Mouse (Mus musculus): ENCODE results near the gene Msi2. TPM values are rescaled to one million over a fixed set of nuclear protein-coding genes. Genes with fewer than 3 reads are reported as not detected.

Msi2 gene
- total RNA-seq, 2 experiments from 2014 or later = 105 to 113 TPM

DNA sequence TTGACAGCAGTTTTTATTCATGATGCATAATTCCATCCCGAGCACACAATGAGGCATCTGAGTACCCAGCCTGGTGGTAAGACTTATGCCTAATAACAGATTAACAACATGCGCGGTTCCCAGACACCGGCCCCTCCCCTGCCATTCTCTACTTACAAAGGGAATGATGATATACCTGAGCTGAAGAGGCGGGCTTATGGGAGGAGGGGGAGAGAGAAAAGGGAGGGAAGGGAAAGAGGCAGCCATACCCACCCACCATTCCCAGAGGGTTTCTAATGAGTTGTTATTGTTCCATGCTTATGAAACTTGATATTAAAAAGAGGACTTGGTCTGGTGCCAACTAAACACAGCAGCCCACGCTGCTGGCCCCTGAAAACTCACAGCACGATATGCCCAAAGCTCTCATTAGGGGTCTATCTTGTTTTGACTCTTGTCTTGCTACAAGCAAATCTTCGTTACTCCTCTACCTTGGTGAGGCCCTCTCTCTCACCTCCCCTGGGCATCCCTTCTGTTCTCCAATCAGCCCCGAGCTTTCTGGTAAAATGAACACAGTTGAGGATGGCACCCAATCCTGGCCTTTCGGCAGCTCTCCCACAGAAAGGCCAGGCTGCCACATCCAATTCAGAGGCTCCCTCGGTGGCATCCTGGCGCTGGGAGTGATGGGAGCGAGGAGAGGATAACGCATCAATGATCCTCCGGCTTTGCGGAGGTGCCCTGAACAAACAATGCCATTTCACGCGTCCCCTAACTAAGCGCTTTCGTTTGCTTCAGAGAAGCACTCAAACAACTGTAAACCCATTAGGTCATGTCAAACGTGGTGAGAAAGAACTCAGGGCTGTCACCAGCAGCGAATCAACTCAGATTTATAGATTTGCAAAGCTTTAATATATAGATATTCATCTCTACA lies 286.7 kb downstream of the Msi2 start:
- no peak for DNase-seq

DNA sequence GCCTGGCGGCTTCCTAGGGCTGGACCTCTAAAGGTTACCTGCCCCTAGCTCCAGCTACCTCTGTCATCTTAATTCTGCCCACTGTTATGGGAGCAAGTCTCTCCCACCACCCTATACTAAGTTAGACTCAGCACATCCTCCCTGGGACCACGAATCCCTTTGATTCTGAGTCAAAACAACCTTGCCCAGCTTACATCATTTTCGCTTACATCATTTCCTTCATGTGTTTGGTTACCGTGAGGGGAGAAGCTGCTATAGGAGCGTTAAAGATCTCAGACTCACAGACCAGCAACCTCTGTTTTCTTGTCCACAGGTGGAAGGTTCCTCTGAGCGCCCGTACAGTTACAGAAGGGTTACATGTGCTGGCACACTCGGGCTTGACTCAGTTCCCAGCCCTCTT lies 288.0 kb downstream of the Msi2 start:
- no peak for DNase-seq

DNA sequence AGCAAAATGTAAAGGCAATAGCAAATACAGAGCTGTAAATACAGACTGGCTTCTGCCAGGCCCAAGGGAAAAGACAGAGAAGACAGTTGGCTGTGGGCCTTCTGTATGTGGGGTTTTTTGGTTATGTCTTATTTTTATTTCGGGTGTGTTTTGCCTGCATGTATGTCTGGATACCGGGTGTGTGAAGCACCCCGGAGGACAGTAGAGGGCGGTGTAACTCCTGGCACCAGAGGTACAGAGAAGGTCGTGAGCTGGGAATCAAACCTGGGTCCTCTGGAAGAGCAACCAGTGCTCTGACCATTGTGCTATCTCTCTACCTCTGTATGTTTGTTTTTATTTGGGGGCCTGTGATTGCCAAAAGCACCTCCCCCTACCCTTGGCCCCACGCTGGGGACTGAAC lies 288.6 kb downstream of the Msi2 start:
- no peak for DNase-seq

DNA sequence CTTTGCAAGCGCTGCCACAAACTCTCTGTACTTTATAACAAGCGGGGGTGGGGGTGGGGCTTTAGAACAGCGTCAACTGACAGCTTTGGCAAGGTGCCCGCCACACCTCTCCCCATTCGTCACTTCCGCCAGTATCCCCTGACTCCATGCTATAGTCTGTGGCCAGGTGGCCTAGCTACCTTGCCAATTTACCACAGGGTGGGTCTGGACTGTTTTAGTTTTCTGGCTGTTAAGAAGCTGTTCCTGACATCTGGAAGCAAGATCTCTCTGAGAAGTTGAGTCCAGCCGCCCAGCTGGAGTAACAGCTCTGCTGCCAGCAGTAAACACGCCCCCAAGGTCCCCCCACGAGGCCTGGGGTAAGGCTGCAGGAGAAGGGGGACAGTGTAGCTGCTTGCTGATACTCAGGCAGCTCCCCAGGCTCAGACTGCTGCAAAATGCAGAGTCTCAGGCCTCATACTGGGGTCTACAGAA lies 292.6 kb downstream of the Msi2 start:
- no peak for DNase-seq

DNA sequence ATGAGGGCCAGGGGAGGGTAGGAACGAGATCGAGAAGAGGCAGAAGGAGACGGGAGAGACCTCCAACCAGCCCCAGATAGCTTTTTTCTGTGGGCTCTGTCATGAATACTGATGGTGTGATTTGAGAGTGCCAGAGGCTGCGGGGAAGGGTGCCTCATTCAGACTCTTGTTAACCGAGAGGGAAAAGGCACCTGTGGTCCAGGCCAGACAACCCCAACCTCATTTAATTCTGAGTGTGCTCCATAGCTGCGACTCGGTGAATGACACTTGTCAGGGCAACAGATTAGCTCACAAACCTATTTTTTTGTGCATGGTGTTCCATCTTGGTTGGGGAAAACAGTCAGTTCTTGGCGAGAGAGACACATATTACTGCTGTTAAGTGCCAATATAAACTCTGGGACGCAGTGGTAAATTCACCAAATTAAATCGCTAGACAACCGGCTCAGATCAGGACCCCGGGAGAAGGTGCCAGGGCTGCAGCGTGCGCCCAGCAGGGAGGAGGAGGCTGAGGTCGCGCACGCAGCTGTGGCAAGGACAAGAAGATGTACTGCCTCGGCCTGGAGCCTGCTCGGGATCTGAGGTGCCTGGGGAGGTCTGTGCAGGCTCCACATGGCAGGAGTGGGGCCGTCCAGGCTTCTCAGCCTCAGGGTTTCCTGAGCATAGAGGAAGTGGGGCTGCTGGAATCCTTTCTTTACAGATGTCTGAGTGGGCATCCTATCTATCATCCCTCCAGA lies 294.1 kb downstream of the Msi2 start:
- DNase-seq = peak in 1 of 2 experiments; percentile 32

DNA sequence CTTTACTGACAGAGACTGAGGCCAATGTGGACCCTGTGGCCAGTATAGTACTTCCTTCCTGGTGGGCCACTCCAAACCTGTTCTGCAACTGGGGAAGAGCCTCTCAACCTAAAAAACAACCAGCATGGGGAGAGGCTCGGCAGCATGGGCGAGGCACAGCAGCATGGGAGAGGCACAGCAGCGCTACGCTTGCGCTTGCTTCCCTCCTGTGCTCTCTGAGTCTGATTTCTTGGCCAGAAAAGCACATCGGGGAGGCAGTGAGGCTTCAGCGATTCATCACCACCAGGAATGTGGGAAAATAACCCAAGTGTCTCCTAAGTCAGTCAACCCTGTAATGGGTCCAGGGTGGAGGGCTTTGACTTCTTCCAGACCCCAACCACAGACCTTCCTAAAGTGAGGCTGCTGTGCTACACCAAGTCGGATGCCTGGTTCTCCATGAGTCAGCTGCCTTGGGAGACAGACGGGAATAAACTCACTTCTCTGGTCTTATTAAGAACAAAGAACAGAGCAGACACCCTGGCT lies 297.2 kb downstream of the Msi2 start:
- DNase-seq = no peak

DNA sequence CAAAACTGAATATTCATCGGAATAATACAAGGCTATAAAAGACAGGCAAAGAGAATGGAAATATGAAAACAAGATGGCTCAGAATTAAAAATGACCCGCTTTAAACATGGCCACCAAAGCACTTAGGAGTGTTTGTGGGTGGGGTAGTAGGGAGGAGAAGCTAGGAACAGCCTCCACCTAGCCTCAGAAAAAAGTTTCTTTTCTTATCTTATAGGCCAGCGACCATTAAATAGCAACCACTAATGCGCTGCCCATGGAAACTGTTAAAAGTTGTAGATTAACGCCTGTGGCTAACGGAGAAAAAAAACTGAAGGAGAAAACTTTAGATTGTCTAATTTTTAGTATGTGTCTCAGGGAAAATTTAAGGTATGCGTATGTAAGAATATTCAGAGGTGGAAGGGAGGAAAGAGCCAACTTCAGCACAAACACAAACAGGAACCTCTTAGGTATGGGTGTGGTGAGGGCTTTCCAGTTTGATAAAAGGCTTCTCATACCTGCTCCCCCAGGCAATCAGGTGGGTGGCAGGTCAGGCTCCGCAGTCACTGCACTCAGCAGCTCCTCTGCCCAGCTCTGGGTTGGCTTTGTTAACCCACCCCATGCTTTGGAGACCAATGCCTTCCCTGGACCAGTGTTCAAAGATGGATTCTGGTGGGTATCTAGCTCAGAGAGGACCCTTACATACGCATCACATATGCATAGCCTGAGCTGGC lies 298.5 kb downstream of the Msi2 start:
- no peak for DNase-seq

DNA sequence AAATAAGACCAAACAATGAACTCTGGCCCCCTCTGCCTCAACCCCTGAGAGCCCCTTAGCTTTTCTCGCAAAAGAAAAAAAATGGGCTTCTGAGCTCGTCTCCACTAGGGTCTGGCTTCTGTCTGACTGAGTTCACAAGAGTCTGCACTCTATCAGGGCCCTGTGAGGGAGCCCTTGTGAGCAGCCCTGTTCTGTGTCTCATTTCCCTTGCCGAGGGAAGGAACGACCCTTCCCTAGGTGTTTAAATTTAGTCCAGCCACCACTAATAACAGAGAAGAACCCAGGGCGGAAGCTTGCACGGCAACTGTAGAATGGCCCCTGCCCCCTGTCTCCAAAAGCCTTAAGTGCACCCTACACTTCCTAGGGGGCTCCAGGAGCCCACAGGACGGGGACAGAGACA lies 299.2 kb downstream of the Msi2 start:
- DNase-seq = no peak

DNA sequence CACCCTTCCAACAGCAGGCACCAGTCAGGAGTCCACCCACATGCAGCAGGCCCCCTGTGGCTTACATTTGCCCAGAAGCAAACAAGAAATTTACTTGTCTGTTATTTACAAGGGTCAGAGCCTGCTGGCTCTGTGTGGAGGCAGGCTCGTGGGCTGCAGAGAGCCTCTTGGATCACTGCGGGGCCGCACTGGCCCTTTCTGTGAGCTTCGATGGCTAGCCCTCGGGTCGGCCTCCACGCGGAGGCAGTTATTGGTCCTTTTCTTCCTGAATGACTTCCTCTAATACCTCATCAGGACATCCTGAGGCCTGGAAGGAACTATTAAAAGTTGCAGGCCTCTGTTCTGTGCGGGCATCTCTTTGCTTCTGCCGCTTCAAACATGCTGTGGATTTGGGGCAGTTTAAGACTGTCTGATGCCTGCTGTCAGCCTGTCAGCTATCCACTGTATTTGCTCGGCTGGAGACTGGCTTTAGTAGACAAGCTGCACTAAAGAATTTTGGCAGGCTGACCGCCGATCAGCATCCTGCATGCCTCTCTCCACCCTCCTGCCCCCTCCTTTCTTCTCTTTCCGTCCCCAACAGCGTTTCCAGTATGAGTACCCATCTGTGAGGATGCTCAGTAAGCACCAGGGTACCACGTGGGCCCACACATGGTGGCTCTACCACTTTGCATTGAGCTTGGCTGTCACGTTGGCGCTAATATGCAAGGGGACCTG lies 304.0 kb downstream of the Msi2 start:
- DNase-seq = no peak

DNA sequence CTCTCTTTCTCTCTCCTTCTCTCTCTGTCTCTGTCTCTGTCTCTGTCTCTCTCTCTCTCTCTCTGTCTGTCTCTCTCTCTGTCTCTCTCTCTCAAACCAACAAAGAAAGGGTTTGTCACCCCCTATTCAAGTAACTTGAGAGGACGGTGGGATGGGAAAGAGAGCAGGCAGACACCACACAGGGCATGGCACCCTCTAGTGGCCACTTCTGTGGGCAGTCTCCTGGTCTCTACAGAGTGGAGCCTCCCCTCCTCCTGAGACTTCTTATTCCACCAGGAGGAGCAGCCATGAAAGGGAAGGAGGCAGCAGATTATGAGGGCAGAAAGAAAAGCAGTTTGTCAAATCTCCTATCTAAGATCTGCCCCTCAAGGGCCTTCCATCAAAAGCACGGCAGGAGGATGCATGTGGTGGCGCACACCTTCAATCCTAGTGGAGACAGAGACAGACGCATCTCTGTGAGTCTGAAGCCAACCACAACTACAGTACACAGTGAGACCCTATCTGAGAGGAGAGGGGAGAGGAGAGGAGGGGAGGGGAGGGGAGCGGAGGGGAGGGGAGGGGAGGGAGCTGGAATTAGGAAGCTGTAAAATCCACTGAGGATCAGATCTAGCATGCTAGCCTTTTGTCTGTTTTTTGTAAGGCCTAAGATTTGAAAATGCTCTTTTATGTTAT lies 305.8 kb downstream of the Msi2 start:
- DNase-seq = peak; percentile 35 to 53

DNA sequence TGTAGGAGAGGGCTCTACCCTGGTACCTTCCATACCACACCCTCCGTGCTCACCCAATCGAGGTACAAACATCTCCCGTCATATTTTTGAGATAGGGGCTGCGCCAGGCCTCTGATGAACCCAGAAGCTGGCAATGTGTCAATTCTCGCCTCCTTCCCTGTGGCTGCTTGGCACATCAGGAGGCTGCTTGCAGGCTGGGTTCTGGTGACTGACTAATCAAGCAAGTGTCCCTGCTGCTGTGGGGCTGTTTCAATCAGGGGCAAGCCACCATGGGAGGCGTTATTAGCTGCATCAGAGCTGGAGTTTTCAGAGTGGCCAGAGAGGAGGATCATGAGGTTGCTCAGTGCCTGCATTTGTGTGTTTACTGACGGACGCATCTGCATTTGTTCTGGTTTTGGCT lies 310.0 kb downstream of the Msi2 start:
- DNase-seq = no peak

DNA sequence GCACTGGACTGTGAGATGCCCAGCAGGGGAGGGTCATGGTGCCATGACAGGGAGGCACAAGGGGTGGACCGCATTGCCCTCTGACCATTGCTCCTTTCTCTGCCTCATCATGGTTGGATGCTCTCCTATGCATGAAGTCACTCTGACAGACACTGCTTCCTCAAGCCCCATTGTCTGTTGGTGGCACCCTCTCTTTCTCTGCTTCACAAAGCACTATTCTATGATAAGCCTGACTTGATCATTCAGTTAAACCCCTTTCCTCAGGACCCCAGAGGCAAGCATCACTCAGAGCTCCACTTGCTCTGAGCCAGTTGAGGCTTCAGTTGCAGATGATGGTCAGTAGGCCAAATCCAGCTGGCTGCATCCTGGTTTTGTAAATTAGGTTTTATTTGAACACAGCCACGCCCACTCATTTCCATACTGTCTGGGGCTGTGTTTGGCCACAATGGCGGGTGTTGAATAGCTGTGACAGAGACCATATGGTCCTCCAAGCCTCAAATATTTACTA lies 311.9 kb downstream of the Msi2 start:
- no peak for DNase-seq

DNA sequence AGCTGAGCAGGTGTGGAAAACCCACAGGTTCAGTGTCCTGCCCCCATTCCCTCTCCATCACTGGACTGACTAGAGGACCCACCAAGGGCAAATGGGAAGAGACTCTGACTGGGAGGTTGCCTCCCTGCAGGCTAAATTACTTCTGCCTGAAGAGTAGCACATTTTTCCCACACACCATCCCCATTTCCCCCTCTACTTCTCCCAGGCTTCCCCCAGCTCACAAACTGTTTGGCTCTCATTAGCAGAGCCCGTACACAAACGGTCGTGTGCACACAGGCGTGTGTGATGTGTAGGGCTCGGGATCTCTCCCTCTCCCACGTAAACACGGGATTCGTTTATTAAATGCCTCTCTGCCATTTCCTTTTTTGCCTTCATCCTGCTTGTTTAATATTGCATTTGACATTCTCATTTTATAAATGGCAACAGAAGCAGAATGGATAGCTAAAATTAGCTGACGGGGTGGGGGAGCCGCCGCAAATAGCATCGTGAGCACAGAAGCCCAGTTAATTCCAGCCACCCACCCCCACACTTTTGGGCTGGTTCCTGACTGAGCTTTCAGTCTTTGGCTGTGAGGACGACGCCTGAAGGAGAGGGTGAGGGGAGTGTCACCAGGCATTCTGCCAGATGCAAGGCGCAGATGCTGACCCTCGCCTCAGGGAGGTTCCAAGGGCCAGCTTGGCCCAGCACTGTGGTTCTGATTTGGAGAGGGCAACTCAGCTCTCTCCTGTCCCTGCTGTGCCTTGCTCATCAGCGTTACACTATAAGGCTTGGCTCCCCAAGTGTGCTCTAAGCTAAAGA lies 313.3 kb downstream of the Msi2 start:
- peak; percentile 47 to 56 for DNase-seq

DNA sequence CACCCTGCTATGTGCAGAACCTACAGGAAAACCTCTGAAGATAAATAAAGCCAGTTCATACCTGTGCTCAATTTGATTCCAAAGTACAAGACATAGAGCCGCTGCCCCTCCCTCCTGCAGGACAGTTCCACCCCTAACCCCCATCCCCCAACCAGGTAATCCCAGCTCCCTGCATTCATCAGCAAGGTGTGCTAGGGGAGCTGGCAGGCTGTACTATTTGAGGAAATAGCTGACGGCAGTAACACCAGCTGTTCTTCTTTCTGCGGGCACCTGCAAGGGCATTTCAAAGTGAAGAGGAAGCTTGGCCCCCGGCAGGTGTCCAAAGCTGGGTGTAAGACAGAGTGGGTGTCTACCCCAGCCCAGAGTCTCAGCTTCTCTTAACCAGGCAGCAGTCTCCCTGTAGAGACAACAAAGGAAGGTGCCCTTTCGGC lies 314.1 kb downstream of the Msi2 start:
- no peak for DNase-seq

DNA sequence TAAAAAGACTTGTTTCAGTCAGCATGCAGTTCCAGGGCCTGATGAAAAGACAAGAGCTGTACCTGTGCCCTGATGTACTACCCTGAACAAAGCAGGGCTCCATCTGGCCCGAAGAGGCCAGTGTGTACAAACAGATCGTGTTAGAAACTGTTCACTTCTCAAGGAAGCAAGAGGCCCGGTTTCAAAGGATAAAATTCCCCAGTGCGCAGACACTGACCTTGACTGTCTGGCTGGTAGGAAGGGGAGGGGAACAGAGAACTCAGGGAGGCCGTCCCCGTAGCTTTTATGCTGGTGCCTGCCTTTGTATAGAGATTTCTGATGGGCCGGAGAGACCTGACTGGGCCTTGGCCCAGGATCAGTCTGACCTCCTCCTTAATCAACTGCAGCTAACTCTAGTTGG lies 316.0 kb downstream of the Msi2 start:
- DNase-seq = no peak

DNA sequence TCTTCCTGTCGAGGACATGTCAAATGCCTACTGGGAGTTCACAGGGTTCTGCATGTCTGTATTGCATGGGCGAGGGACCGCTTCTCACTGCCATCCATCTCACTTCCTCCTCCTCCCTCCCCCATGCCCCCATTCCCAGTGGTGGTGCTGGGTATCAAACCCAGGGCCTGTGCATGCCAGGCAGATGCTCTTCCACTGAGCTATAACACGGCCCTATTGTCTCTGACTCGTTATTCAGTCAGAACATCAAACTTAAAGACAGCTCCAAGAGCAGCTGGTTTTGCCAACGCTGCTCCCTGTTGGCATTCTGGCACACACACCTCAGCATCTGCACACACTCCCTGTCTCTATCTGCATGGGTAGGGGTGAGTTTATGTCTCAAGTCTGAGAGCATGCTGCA lies 317.0 kb downstream of the Msi2 start:
- DNase-seq = no peak

DNA sequence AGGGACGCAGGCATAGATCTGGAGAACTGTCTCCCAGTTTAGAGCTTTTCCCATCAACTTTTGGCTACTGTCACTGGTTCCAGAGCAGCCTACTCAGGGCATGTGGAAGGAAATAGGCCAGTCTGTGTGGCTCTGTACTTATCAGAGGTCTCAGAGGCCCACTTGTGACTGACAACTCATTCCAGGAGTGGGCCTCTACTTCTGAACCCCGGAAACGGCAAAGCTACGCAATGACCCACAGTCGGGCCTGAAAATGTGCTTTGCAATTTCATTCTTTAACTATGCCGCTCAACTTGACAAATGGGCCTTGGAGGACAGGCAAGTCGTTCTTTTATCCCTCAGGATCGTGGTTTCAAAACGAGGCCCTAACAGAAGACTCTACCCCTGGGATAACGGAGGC lies 317.4 kb downstream of the Msi2 start:
- DNase-seq = no peak

DNA sequence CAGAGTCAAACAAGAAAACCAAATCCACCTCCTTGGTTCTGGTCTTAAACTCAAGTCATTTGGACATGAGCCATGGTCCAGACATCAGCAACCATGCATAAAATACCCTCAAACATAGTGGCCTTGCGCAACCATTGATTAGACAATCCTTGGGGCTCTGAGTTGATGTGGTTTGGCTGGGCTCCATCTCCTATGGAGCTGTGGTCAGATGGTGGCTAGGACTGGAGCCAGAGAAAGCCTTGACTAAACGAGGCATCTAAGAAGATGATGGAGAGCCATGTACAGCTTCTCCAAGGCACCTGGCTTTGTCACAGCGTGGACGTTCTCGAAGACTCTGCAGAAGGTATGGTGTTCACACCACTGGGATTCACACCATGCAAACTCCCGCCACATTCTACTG lies 318.1 kb downstream of the Msi2 start:
- no peak for DNase-seq

DNA sequence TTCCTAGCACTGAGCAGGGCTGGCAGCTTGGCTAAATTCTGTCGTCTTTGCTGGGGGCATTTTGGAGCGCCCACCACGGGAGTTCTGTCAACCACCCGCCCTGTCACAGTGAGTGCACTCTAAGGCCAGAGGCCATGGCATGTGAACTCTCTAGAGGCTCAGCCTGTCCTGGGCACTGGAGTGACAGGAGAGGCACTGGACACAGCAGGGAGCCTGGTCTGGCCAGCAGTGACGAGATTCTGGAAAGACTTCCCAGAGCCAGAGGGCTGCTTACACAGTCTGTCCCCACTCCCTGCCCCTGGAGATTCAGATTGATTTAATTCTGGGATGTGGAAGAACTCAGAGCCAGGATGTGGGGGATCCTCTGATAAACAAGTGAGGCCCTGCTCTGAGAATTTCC lies 318.9 kb downstream of the Msi2 start:
- no peak for DNase-seq

DNA sequence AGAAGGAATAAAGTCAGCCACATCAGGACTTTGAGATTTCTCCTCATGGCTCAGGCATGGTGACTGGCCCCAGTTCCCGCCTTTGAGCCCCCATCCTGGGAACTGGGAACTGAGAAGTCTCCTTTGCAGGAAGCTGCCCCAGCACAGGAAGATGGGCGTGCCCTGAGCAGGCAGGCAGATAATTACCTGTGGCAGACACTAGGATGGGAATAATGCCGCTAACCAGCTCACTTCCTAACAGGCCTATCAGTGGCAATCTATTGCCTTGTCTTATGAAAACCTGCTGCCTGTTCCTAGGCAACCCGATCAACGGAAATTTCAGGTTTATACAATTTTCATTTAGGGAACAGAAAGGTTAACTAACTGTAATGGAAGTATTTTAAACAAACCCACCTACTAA lies 319.3 kb downstream of the Msi2 start:
- DNase-seq = no peak

Measured in layer of hippocampus, postnatal 36 days (tissue).